Mouse (Mus musculus) cerebellum, postnatal 4 days (tissue): ENCODE measurements at regions not wholly inside any gene's neighbourhood (a gene's known extent, or its start where the extent isn't known, plus 50 kb on each side); places are given as distances from the start of the nearest gene placed in this dataset.

Source experiments
- DNase-seq, 2 experiments: peaks; one replicate each; pipeline ENCODE4 v3.0.0; 2022; ENCODE audit warnings: low spot score in 2 of 2, mixed read lengths in 1 of 2

DNA sequence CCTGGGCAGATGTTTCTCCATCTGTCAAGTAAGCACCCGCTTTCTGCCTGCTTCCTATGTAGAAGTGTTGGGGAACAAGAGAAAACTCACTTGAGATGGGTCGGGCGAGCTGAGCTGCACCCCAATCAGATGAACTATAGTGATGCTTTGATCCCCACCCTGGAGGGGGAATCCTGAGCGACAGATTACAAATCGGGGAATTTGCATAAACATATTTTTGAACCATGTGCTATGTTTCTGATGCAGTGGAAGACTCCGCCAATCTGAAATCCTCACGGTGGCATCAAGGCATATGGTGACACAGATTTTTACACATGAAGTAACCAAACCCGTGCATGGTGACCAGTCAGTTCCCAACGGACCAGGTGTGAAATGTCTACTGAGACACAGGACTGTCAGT is 231.4 kb upstream of the Chd6 start:
- no peak for DNase-seq

DNA sequence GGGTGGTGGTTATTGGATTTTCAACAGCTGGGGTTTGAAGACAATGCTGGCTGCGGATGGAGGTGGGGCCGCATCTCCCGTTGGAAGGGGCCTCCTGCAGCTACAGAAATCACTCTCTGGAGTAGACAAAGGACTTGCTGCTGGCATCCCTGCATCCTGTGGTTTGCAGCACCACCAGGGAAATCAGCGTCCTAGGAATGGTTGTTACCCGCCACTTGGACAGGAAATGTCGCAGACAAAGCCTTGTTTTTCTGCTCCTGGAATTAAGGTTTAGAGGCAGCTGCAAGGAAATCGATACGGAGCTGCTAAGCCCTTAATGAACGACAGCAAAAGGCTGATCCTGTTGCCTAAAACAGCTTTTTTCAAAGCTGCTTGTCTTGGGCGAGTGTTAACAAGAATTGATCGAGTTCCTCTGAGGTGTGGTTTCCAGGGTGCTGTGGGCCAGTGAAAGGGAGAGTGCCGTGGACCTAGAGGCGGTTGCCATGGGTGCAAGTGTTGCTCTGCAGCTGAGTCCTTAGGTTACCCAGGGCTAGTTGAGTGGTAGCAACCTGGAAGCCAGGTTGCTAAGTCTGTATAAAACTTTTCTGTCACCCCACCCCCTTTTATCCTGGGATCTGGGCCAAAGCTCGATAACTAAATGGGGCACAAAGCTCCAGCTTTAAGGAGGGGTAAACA is 230.6 kb upstream of the Chd6 start:
- no peak for DNase-seq

- no peak for DNase-seq
These were observed 230.1 kb upstream of the Chd6 start for GRCm38 (mm10) chr2:161338953-161339326.

DNA sequence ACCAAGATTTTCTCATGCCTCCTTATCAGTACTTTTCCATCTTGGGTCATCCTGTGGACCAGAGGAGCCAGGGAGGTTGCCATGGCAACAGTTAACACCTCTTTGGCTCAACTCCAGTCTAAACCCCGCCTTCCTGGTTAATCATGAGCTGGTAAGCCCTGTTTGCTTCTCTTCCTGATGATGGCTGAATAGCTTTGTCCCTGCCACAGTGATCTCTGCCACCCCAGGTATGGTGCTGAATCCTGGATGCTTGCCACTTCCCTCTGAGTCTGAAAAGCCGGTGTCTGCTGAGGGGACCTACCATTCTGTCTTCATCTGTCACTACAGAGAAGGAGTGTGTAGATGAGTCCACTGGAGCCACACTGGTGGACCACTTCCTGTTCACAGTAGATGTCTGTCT is 223.8 kb upstream of the Chd6 start:
- DNase-seq, result peak in 1 of 2 experiments; percentile 24

- no peak for DNase-seq
These were observed 223.0 kb upstream of the Chd6 start for GRCm38 (mm10) chr2:161331850-161332365.

DNA sequence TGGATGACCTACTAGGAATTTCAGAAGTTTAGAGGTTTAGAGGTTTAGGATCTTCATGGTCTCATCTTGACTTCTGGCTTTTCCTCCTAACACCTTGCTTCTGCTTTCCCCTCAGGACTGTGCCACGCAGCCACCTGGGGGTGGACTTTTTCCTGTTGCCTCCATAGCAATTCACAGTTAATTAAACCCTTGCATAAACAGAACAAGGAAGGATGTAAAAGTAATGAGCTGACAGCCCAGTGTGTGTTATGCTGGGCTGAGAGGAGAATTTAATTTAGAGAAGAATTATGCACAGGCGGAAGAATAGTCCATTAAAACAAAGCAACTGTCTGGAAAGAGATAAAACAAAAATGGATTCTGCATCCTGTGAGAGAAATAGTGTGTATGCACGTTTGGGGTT is 193.9 kb upstream of the Chd6 start:
- DNase-seq, result no peak

GRCm38 (mm10) chr2:161268861-161269413 is 160.1 kb upstream of the Chd6 start:
- DNase-seq, result no peak

- no peak for DNase-seq
These were observed 157.6 kb upstream of the Chd6 start for GRCm38 (mm10) chr2:161266476-161266875.

DNA sequence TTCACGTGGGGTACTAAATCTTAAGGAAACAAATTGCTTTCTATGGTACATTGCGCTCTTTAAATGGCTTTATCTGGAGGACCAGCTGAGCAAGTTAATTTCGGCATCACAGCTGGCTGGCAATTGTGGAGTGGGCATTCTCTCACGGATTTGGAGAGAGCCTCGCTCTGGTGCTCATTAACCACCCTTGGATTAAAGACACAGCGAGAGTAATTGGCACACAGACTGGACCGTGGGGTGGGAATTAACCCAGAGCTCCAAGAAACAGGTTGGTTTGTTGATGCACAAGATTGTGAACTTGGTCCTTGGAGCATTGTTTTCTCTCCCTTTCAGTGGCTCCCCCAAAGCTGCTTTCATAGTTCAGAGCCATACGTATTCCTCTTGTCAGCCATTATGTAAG is 156.3 kb upstream of the Chd6 start:
- DNase-seq, result no peak

- DNase-seq, result no peak
These were observed 143.9 kb upstream of the Chd6 start for GRCm38 (mm10) chr2:161252761-161253160.

- no peak for DNase-seq
These were observed 132.8 kb upstream of the Chd6 start for GRCm38 (mm10) chr2:161241665-161242064.

GRCm38 (mm10) chr2:161237280-161237819 is 128.5 kb upstream of the Chd6 start:
- no peak for DNase-seq

DNA sequence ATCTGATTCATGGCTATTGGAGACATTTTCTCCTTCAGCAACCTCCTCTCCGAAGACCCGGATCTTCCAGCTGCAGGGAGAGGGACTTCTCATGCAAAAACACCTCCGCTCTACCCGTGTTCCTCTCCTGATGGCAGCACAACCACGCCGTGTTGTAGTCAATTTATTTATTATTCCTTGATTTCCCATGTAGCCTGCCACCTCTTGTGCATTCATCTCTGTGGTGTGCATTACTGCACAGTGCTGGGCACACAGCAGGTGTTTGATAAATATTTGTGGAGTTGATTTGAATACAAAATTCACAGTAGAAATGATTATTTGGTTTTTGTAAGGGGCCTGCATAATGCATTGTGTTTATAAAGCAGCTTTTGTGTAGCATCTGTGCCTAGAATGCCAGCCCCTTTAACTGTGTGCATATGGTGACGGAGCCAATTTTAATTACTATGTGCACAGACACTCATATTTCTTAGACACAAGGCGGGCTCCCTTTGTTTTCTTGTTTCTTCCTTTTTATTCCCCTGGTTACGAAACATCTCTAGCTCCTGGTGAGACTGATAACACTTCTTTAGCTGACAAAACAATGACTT is 124.4 kb upstream of the Chd6 start:
- DNase-seq, result no peak

GRCm38 (mm10) chr2:161231405-161231804 is 122.5 kb upstream of the Chd6 start:
- DNase-seq, result peak in 1 of 2 experiments; percentile 14

DNA sequence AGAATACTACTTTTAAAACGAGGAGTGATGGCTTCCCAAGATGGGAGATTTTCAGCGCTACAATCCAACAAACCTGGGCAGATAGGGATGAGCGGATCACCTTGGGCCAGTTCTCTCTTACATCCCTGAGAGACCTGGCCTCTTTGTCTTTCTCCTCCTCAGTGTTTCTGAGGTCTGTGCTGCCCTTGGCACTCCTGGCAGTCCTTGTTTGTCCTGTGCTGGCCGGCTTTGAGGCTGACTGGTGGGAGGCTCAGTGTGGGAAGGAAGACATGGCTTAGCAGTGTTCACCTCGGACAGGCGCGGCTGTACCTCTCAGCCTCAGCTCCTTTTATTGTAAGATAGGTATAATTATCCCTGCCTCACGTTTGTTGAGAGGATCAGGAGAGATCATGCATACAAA is 106.9 kb upstream of the Chd6 start:
- no peak for DNase-seq

DNA sequence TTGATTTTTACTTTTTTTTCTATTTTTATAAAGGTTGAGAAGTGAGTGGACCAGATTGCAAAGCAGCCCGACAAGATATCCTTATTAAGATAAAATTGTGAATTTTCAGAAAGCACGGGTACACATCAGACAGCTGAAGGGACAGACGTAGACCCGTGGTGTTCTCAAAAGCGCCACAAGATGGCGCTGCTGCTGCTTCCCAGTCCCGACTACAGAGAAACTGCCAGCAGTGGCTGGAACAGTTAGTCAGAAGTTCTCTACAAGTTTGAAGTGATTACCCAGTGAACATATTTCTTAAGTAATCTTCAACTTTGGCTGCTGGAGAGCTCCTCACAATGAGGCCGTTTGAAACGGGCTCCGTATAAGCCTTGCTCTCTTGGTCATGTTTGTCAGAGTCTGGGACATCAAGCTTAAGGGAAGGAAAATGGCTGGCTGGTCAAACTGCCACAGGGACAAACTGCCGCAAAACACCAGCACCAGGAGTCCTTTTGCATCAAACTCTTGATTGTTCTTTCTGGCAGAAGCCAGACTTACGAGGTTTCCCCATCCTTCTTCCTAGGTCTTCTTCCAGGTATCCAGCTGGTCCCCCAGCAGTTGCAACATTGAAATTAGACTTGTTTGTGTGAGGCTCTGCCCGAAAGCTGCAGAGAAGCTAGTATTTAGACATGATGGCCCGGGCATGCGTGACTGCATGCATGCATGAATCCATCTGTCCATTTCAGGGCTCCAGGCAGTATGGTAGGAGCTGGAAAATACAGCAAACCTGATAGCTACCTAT is 106.0 kb upstream of the Chd6 start:
- DNase-seq, result peak; percentile 68 to 90

DNA sequence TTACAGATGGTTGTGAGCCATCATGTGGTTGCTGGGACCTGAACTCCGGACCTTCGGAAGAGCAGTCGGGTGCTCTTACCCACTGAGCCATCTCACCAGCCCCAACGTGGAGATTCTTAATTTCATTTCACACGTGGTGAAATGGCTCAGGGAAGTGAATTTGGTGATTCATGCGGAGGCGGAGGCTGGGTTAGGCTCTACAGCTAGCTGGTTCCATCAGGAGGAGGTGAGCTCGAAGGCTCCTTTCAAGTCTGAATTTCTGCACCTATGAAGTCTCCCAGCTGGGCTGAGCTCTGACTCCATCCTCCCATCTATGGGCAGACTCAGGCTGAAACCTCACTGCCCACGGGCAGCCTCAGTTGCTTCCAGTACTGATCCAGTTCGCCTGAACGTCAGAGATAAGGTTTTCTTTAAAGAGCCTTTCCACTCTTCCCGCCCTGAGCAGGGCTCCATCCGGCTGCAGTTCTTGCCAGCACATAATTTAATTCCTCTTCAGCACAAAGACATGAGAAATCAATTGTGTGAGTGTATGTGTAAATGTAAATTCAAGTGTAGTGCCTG is 103.5 kb upstream of the Chd6 start:
- DNase-seq, result no peak

DNA sequence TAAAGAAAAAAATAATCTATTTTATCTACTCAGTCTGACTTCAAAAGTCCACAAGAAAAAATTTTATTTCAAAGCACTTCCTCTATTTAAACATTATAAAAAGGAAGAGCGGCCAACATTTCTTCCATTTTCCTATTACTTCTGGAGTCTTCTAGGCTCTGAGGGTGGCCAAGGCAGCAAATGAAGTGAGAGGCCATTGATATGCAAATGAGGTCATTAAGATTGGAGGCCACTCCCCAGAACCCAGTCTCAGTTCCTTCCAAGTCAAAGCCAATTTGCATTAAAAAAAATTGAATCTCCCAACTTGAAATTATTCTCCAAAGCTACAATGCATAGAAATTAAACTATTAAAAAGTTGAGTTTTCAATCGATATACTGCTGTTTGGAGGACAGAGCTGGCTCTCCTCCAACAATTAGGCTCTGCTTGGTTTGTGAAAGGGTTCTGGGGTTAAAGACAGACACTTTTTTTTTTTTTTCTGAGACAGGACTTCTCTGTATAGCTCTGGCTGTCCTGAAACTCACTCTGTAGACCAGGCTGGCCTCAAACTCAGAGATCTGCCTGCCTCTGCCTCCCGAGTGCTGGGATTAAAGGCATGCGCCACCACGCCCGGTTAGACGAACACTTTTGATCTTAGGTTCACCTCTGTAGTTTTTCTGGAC is 88.0 kb upstream of the Chd6 start:
- no peak for DNase-seq

DNA sequence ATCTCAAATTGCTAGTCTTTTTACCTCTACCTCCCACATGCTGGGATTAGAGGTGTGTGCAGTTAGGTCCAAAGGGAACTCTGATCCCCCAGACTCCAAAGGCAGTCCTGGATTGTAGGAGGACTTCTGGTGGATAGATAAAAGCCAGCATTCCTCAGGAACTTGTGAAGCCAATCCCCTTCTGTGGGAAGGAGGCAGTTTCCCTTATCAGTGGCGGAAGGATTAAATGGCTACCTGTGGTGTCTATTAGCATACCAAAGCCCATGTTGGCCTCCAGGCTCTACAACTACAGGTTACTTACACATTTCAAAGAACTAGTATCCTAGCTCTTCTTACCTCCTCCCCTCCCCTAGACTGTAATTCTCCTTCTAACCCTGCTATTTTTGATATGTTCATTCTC is 78.6 kb upstream of the Chd6 start:
- no peak for DNase-seq

GRCm38 (mm10) chr2:161185122-161185521 is 76.2 kb upstream of the Chd6 start:
- DNase-seq, result no peak

DNA sequence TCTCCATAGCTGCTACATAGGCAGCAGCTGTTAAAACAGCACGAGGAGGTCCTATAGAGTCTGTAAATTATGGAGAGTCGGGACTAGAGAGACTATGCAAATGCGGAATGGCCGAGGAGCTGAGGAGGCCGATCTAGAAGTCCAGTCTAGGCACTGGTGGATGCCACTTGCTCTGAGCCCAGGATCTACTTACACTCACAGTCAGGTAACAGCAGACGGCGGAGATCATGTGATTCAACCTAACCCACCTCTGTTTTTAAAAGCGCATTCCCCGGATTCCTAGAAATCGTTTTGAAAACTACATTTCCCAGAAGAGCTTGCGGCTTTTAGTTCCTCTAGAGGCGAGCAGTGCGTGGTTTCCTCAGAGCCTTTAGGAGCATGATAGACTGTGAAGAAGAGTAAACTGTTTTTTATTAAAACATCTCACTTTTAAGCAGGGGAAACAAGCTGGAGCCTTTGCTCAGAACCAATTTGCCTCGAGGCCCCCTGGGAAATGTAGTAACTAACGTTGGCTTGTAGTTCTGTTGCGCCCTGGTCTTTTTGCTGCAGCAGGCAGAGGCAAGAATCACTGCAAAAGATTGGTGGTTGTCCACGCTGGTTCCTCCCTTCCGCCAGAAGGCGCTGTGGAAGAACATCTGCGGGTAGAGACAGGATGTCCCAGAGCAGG is 68.6 kb upstream of the Chd6 start:
- peak; percentile 43 to 72 for DNase-seq
